Mouse (Mus musculus) thymus, adult 2 months (tissue): ENCODE data around the gene Sebox.

Source experiments
- CTCF ChIP-seq: fragments of 200-500 bp; IDR thresholded peaks from 2 replicates; pipeline ENCODE4 v1.5.1; 2012; ENCODE audit warnings: mild to moderate bottlenecking, control low read depth, low read length, moderate library complexity, borderline replicate concordance; ENCODE audit not compliant: control insufficient read depth, poor library complexity, insufficient read depth; ENCODE audit errors: extremely low read depth
- POLR2A ChIP-seq: fragments of 200-500 bp; IDR thresholded peaks from 2 replicates; pipeline ENCODE4 v1.6.1; 2012; ENCODE audit warnings: mild to moderate bottlenecking, low read length, control low read depth, moderate library complexity; ENCODE audit not compliant: control insufficient read depth, poor library complexity, insufficient read depth; ENCODE audit errors: extremely low read depth

DNA sequence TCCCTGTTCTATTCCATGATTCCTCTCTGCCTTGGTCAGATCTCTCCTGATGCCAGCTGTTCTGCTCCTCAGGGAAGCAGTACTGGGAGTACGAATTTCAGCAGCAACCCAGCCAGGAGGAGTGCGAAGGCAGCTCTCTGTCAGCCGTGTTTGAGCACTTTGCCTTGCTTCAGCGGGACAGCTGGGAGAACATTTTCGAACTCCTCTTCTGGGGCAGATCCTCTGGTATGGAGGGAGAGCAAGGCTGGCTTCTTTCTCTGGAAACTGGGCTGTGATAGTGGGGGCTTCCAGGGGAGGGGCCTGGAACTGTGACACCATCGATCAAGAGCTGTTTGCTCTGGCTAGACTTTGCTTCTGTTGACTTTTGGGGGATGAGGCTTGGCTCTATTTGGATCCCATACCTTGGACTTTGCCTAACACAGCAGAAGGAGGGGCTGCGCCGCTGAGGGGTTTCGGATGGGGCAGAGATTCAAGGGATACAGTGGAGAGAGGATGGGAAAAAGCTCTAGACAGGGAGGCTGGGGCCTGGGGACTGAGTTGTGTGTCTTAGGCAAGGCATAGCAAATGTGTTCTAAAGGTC is 2.5 kb upstream of the Sebox start:
- TF ChIP-seq CTCF (no peak), POLR2A (no peak)
